In genomic region chr5:142319268-142319667, GRCm38 (mm10) we compare ENCODE assay signal across 8 mouse cellular contexts.
DNase-seq lines count a peak whose midpoint lies in the region; ATAC-seq and TF ChIP-seq lines count a peak whose summit lies in the region.

No protein-coding gene starts in this region.

- H3K27me3 ChIP-seq in embryonic facial prominence, embryonic 10.5 days (replicated peaks; ENCODE audit: low read depth, poor library complexity, severe bottlenecking), result no peaks in the 10 kb centered on the region
- 0 out of 2 replicates have a peak, but pooled peaks cover 4% of the 10 kb centered on the region for H3K27me3 ChIP-seq in heart, embryonic 12.5 days (replicated peaks)
- no peaks in the 10 kb centered on the region for H3K27me3 ChIP-seq in kidney, postnatal 0 days (ENCODE audit: insufficient read depth, low read length)
- H3K27me3 ChIP-seq in neural tube, embryonic 11.5 days (ENCODE audit: control insufficient read depth, insufficient read depth, low read length), result no peaks in the 10 kb centered on the region

- no peak overlapping the region for H3K27ac ChIP-seq in embryonic facial prominence, embryonic 10.5 days (replicated peaks)
- no peak overlapping the region for H3K27ac ChIP-seq in heart, embryonic 12.5 days (ENCODE audit: poor library complexity, severe bottlenecking)
- no peak overlapping the region for H3K27ac ChIP-seq in kidney, postnatal 0 days
- H3K27ac ChIP-seq in neural tube, embryonic 11.5 days (ENCODE audit: low read depth, low read length), result no peak overlapping the region

- no peak overlapping the region for H3K4me3 ChIP-seq in embryonic facial prominence, embryonic 10.5 days
- H3K4me3 ChIP-seq in heart, embryonic 12.5 days, result no peak overlapping the region
- H3K4me3 ChIP-seq in kidney, postnatal 0 days (replicated peaks; ENCODE audit: low read depth, low read length), result no peak overlapping the region
- no peak overlapping the region for H3K4me3 ChIP-seq in neural tube, embryonic 11.5 days (ENCODE audit: low read depth, low read length)

- ATAC-seq in heart, embryonic 12.5 days (ENCODE audit: insufficient number of reproducible peaks, low FRiP score), result peak; percentile 33; the same call in 1 of the 2 replicates
- no peak for ATAC-seq in kidney, postnatal 0 days (replicated peaks; ENCODE audit: low FRiP score, low read depth)
- peak; percentile 31; the same call in 1 of the 2 replicates for ATAC-seq in neural tube, embryonic 11.5 days (ENCODE audit: insufficient read depth, low FRiP score, low TSS enrichment)

- no peak overlapping the region for H3K9ac ChIP-seq in heart, embryonic 12.5 days
- no peak overlapping the region for H3K9ac ChIP-seq in kidney, postnatal 0 days (ENCODE audit: low read depth, low read length)
- H3K9ac ChIP-seq in neural tube, embryonic 11.5 days (ENCODE audit: low read length), result no peak overlapping the region

- no peaks in the 10 kb centered on the region for H3K4me1 ChIP-seq in embryonic facial prominence, embryonic 10.5 days
- H3K4me1 ChIP-seq in heart, embryonic 12.5 days (replicated peaks), result no peaks in the 10 kb centered on the region
- H3K4me1 ChIP-seq in kidney, postnatal 0 days (replicated peaks; ENCODE audit: insufficient read depth, low read length), result no peaks in the 10 kb centered on the region
- H3K4me1 ChIP-seq in neural tube, embryonic 11.5 days (ENCODE audit: control insufficient read depth, insufficient read depth, low read length), result no peaks in the 10 kb centered on the region

- peak; percentile 68 for DNase-seq in A20 (ENCODE audit: low read depth, low spot score)
- peak; percentile 73 for DNase-seq in adrenal gland, postnatal 10 days
- DNase-seq in embryonic facial prominence, embryonic 10.5 days (ENCODE audit: low spot score), result peak; percentile 77
- peak; percentile 81 for DNase-seq in kidney, postnatal 0 days (ENCODE audit: low spot score)
- peak; percentile 33 for DNase-seq in liver
- DNase-seq in neural tube, embryonic 11.5 days (ENCODE audit: low spot score), result peak; percentile 73
- peak; percentile 33 for DNase-seq in testis, postnatal 14 days (ENCODE audit: low spot score)

- no peaks in the 10 kb centered on the region for H3K36me3 ChIP-seq in embryonic facial prominence, embryonic 10.5 days (replicated peaks)
- no peaks in the 10 kb centered on the region for H3K36me3 ChIP-seq in heart, embryonic 12.5 days
- no peaks in the 10 kb centered on the region for H3K36me3 ChIP-seq in kidney, postnatal 0 days (ENCODE audit: insufficient read depth, low read length)
- no peaks in the 10 kb centered on the region for H3K36me3 ChIP-seq in neural tube, embryonic 11.5 days (ENCODE audit: control insufficient read depth, insufficient read depth, low read length)

- no peak overlapping the region for H3K4me2 ChIP-seq in heart, embryonic 12.5 days
- no peak overlapping the region for H3K4me2 ChIP-seq in kidney, postnatal 0 days (ENCODE audit: low read length)
- H3K4me2 ChIP-seq in neural tube, embryonic 11.5 days (ENCODE audit: low read depth), result no peak overlapping the region

- no peaks in the 10 kb centered on the region for H3K9me3 ChIP-seq in embryonic facial prominence, embryonic 10.5 days
- no peaks in the 10 kb centered on the region for H3K9me3 ChIP-seq in heart, embryonic 12.5 days (replicated peaks)
- H3K9me3 ChIP-seq in kidney, postnatal 0 days (replicated peaks; ENCODE audit: low read length), result no peaks in the 10 kb centered on the region
- no peaks in the 10 kb centered on the region for H3K9me3 ChIP-seq in neural tube, embryonic 11.5 days (ENCODE audit: control insufficient read depth, low read length)

- peak; percentile 90 for TF ChIP-seq CTCF in kidney, postnatal 0 days (IDR thresholded peaks at IDR 0.05; ENCODE audit: low read depth)

- WGBS in embryonic facial prominence, embryonic 10.5 days, result 8% methylated on average over 7 of the region's 7 CpGs
- WGBS in heart, embryonic 12.5 days, result 7% methylated on average over 7 of the region's 7 CpGs
- WGBS in kidney, postnatal 0 days, result 5% methylated on average over 7 of the region's 7 CpGs
- WGBS in neural tube, embryonic 11.5 days, result 7% methylated on average over 7 of the region's 7 CpGs
